Mouse (Mus musculus) urinary bladder, postnatal 14 days (tissue): Measurements from ENCODE around the gene Atp10a.

Source experiments
- DNase-seq: peaks from one replicate; pipeline ENCODE4 v3.0.0; 2021; ENCODE audit warnings: low spot score

The Atp10a gene

GRCm38 (mm10) chr7:58655866-58656265 lies at the start of gene Atp10a:
TSS of gene Atp10a (plus strand) at chr7:58656166.
- no peak for DNase-seq

DNA sequence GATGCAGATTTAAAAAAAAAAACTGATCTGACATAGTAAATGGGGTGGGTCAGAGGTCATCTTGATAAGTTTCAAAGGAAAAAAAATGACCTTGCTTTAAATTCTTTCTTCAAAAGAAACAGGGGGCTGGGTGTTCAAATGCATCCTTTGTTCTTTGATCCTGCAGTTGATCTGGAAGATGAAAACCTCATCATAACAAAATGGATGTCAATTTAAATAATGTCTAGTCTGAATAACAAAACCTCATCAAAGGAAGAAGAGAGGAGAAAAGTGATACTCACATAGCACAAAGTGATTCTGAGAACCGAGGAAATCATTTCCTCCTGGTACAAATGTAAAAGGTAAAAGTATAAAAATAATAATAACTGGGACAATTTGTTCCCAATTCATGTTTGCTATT lies 37.9 kb upstream of the Atp10a start:
- DNase-seq, result no peak

DNA sequence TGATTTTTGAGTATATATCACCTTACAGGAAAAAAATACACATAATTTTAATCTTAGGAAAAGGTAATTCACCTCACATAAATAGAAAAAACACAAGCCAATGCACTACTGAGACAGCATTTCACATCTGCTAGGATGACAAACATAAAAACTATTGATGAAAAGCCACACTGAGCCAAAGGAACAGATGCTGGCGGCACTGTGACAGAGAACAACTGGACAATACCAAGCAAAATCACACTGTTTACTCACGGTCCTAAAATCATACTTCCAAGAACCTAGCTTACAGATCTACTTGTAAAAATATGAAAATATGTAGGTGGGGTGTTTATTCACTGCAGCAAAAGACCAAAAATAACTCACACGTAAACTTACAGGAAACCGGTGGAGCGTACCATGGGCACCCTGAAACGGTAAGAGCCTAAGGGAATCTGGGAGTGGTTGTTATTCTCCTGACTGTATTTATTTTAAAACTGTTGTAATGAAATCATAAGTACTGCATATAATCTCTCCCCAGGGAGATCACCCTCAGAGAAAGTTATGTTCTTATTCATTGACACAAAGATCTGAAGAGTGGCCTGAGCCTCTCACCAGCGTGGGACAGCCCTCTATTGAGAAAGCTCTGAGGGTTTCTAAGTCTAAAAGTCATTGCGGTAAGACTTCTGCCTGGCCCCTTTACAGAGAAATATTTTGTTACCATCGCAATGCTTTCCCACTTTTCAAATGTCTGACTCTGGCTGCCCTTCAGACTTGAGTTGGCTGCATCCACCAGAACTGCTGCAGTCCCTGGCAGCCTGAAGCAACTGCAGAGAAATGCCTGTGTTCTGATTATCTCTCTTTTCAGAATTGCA lies 29.4 kb upstream of the Atp10a start:
- DNase-seq, result peak; percentile 28

DNA sequence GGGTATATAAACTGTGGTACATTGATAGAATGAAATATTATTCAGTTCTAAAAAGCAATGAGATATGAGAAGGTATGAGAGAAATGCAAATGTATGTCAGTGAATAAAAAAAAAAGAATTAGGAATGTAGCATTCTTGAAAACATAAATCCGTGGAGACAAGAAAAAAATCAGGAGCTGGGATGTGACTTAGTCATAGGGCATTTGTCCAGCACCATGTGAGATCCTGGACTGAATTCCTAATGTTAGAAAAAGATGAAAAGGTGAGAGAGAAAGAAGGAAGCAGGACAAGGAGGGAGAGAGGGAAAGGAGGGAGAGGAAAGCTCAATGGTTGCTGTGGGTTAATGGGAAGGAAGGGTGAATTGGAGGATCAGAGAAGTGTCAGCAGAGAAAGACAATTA lies 28.6 kb upstream of the Atp10a start:
- no peak for DNase-seq

DNA sequence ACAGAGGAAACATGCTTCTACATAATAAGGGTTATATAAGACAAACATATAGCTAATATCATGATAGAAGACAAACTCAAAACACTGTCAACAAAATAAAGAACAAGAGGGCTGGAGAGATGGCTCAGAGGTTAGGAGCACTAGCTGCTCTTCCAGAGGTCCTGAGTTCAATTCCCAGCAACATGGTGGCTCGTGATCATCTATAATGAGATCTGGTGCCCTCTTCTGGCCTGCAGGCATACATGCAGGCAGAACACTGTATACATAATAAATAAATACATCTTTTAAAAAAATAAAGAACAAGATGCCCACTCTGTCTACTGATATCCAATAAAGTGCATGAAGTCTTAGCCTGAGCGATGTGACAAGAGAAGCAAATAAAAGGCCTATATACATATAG lies 26.7 kb upstream of the Atp10a start:
- no peak for DNase-seq

DNA sequence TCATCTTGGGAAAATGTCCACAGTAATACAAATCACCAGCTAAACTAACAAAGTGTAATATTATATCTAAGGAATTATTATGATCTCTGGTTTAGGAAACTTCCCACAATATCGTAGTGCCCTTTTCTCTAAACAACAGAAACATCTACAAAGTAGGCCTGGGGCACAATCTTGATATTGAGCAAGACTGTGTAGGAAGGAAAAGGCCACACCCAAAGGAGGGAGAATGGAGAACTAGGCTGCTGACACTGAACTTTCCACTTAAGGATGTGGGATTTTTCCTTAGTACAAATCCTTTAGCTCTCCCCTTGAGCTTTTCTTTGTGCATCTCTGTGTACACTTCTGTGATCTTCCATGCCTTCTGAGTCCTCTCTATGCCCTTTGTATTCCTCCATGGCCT lies 22.3 kb upstream of the Atp10a start:
- DNase-seq, result no peak

DNA sequence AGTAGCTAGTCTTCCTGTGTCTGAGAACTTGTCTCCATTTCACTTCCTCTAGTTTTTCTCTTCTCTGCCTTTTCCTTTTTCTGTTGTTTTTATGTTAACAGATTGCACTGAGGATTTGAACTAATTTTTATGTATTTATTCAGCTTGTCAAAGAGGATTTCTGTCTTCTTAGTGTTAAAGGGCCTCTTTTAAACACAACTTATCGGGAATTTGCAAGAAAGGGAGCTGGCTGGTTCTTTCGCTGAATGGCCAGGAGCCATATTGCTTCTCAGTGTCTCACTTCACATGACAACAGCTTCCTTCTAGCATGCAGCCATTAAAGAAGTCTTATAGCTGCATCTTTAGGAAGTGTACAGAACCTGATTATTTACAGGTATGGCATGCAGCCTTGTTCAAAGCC lies 16.3 kb upstream of the Atp10a start:
- DNase-seq, result no peak

- no peak for DNase-seq
Observed at GRCm38 (mm10) chr7:58640456-58640855, 15.5 kb upstream of the Atp10a start.

GRCm38 (mm10) chr7:58641916-58642315 lies 14.1 kb upstream of the Atp10a start:
- no peak for DNase-seq

GRCm38 (mm10) chr7:58647404-58647803 lies 8.6 kb upstream of the Atp10a start:
- DNase-seq, result no peak

DNA sequence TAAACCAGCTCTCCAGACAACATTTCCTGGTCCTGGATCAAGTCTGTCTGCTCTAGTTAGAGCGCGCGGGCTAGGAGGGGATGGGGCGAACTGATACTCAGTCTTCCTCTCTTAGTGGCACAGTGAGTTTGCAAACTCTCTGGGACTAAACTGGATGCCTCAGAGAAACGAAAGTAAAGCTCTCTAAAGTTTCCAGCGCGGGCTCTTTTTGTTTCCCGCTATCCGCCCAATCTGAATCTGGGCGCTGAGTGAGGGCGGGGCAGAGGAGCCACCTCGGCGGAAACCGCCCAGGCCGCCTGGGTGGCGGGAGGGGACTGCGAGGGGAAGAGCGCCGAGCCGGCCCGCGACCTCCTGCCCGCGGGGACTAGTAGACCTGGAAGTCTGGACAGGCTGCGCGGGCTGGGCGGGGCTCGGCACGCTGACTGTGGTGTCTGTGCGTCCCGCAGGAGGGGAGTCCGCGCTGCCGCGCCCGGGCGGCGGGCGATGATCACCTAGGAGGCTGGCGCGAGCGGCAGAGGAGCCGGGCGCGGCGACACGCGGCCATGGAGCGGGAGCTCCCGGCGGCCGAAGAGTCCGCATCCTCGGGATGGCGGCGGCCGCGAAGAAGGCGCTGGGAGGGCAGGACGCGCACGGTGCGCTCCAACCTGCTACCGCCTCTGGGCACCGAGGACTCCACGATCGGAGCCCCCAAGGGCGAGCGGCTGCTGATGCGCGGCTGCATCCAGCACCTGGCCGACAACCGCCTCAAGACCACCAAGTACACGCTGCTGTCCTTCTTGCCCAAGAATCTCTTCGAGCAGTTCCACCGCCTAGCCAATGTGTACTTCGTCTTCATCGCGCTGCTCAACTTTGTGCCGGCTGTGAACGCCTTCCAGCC lies 2.2 kb downstream of the Atp10a start:
- peak; percentile 71 for DNase-seq

DNA sequence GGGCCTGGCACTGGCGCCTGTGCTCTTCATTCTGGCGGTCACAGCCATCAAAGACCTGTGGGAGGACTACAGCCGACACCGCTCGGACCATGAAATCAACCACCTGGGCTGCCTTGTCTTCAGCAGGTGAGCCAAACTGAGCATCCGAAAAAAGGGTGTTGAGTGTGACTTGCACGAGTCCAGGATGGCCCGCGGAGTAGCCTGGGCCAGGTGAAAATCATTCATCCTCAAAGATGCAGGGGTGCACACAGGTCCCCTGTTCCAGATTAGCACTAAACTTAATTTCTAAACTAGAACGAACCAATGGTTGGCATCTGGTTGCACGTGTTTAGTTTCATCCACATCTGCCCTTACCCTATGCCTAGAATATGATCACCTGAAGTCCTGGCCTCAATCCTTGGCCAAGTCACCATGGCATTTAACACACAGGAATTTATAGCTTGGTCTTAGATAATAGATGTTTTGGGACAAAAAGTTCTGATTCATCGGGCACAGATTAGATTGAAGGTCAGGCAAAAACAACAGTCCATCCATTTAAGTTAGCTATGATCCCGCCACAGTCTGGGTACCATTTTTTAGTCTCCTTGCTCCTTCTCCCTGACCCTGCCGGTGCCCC lies 2.9 kb downstream of the Atp10a start:
- no peak for DNase-seq

DNA sequence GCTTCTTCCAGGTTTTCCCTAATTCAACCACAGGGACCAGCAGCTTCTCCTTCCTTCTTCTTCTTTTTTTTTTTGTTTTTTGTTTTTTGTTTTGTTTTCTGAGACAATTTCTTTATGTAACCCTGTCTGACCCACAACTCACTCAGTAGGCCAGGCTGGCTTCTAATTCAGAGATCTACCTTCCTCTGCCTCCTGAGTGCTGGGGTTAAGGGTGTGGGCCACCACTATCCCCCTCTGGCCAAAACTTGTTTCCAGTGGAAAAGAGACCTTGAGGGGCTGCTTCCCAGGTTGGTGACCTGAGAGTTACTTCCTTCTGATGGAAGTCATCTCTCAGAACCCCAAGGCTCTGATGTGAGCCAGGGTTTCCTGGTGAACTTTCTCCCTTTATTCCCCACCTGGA lies 4.1 kb downstream of the Atp10a start:
- DNase-seq, result no peak

DNA sequence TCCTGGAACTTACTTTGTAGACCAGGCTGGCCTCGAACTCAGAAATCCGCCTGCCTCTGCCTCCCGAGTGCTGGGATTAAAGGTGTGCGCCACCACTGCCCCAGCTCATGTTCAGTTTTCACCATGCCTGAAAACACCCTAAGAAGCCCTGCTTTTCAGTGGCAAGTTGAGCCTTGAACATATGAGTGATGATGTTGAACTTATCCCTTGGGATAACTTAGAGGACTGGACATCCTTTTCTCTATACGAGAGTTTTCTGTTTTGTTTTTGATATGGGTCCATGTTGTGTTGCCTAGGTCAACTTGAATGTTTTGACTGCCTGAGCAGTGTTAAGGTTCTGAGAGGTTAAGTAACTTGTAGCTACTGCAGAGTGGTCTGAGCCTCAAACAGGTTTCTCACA lies 4.7 kb downstream of the Atp10a start:
- no peak for DNase-seq

DNA sequence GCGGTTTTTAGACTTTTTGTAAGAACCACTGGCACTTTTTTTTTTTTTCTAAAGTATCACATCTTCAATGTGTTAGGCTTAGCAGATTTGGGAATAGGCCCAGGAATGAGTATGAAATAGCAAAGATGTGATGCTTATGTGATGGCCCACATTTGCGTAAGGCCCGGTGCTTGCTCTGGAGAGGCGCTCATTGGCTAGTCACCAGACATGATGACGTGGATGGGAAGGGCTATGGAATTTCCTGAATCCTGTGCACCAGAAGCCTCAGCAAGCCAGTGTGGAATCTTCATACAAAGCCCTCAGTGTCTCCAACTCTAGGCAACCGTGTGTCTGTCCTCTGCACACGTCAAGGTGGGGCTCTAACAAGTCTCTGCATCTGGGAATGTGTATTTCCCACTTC lies 5.1 kb downstream of the Atp10a start:
- peak; percentile 42 for DNase-seq

GRCm38 (mm10) chr7:58668617-58669016 lies 12.7 kb downstream of the Atp10a start:
- no peak for DNase-seq

- no peak for DNase-seq
Observed at GRCm38 (mm10) chr7:58676075-58676474, 20.1 kb downstream of the Atp10a start.

- peak; percentile 69 for DNase-seq
Observed at GRCm38 (mm10) chr7:58677111-58677805, 21.3 kb downstream of the Atp10a start.

DNA sequence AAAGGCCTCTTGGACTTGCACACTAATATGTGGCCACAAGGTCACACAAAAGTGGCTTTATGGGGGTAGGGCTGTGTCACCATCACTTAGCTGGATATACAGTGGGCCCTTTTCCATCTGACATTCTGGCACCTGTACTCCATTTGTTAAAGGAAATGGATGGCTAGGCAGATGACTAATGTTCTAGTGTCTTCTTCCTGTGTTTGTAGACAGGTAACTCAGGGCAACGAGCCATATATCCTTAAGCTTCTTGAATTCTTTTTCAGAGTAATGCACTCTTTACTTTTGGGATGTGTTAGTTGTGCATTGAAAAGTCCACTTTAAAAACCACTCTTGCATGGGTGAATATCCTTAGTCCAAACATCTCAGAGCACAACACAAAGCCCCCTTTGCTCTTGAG lies 30.0 kb downstream of the Atp10a start:
- no peak for DNase-seq

- DNase-seq, result no peak
Observed at GRCm38 (mm10) chr7:58686573-58686972, 30.6 kb downstream of the Atp10a start.

- DNase-seq, result no peak
Observed at GRCm38 (mm10) chr7:58686997-58687396, 31.0 kb downstream of the Atp10a start.
